Mouse (Mus musculus) liver, adult 2 months (tissue): ENCODE measurements around the gene Gm49322. TPM values are rescaled to one million over a fixed set of nuclear protein-coding genes. Genes with fewer than 3 reads are reported as not detected.

Source experiments
- DNase-seq: peaks from one replicate; pipeline ENCODE4 v3.0.0-alpha.2; 2011; ENCODE audit warnings: low read depth, low spot score; ENCODE audit errors: extremely low read depth
- H3K27ac ChIP-seq: fragments of 200-500 bp; replicated peaks from 2 replicates; pipeline ENCODE4 v1.5.1; 2012; ENCODE audit warnings: low read depth, mild to moderate bottlenecking, control low read depth, inconsistent platforms, low read length; ENCODE audit not compliant: insufficient read depth
- H3K27me3 ChIP-seq: fragments of 200-500 bp; 2 replicates; pipeline ENCODE4 v1.6.1; 2012; ENCODE audit warnings: mild to moderate bottlenecking, moderate library complexity, low read length, inconsistent platforms; ENCODE audit not compliant: control insufficient read depth, insufficient read depth
- H3K36me3 ChIP-seq: fragments of 200-500 bp; 2 replicates; pipeline ENCODE4 v1.6.1; 2012; ENCODE audit warnings: low read length, inconsistent platforms; ENCODE audit not compliant: control insufficient read depth, insufficient read depth
- H3K4me1 ChIP-seq: fragments of 200-500 bp; 2 replicates; pipeline ENCODE4 v1.6.1; 2011; ENCODE audit warnings: low read length; ENCODE audit not compliant: control insufficient read depth, insufficient read depth
- H3K4me3 ChIP-seq: fragments of 200-500 bp; 2 replicates; pipeline ENCODE4 v1.5.1; 2011; ENCODE audit warnings: low read depth, mild to moderate bottlenecking, control low read depth, low read length, moderate library complexity; ENCODE audit not compliant: insufficient read depth
- H3K79me2 ChIP-seq: fragments of 200-500 bp; 2 replicates; pipeline ENCODE4 v1.6.1; 2012; ENCODE audit warnings: inconsistent platforms, mild to moderate bottlenecking, low read length, moderate library complexity; ENCODE audit not compliant: control insufficient read depth, insufficient read depth
- H3K9ac ChIP-seq: fragments of 200-500 bp; 2 replicates; pipeline ENCODE4 v1.6.1; 2012; ENCODE audit warnings: low read depth, mild to moderate bottlenecking, control low read depth, inconsistent platforms, low read length
- CTCF ChIP-seq: fragments of 200-500 bp; IDR thresholded peaks from 2 replicates; pipeline ENCODE4 v1.5.1; 2011; ENCODE audit warnings: low read depth, low read length, control low read depth
- POLR2A ChIP-seq: fragments of 200-500 bp; IDR thresholded peaks from 2 replicates; pipeline ENCODE4 v1.6.1; 2011; ENCODE audit warnings: low read length, control low read depth; ENCODE audit not compliant: insufficient read depth; ENCODE audit errors: extremely low read depth
- WGBS: fragments of 180-500 bp; shearing (Covaris S2); methylation state at CpG from one replicate; pipeline ENCODE4 v1.1.7; 2018; 5-methylcytosine and 5-hydroxymethylcytosine counted together
- polyA plus RNA-seq: library from polyadenylated mRNA; depleted of rRNA; stranded (reverse); fragments of >200 nt; gene quantifications from 2 replicates; pipeline ENCODE4 v1.2.3, GENCODE M21; 2012
- total RNA-seq: library from RNA; depleted of rRNA; stranded (reverse); fragments of >200 nt; gene quantifications from 2 replicates; pipeline ENCODE4 v1.2.3, GENCODE M21; 2014

Gm49322 gene
- total and polyA plus RNA-seq, 2 experiments = 0.28 to 0.70 TPM

GRCm38 (mm10) chr10:80655406-80656129, 49.7 kb downstream of the Gm49322 start:
- H3K27ac ChIP-seq = no peak overlapping the region
- peak overlapping the region; percentile 91 for H3K9ac ChIP-seq
- peaks cover 8% of the 10 kb centered on the region for H3K4me1 ChIP-seq
- peak overlapping the region; percentile 78 for H3K4me3 ChIP-seq
- no peak for TF ChIP-seq POLR2A
- WGBS = 5% methylated on average over 12 of the region's 12 CpGs
- peaks cover 20% of the 10 kb centered on the region; the same call in 1 of the 2 replicates for H3K79me2 ChIP-seq
- DNase-seq = no peak
- H3K36me3 ChIP-seq = no peaks in the 10 kb centered on the region
- no peaks in the 10 kb centered on the region for H3K27me3 ChIP-seq

DNA sequence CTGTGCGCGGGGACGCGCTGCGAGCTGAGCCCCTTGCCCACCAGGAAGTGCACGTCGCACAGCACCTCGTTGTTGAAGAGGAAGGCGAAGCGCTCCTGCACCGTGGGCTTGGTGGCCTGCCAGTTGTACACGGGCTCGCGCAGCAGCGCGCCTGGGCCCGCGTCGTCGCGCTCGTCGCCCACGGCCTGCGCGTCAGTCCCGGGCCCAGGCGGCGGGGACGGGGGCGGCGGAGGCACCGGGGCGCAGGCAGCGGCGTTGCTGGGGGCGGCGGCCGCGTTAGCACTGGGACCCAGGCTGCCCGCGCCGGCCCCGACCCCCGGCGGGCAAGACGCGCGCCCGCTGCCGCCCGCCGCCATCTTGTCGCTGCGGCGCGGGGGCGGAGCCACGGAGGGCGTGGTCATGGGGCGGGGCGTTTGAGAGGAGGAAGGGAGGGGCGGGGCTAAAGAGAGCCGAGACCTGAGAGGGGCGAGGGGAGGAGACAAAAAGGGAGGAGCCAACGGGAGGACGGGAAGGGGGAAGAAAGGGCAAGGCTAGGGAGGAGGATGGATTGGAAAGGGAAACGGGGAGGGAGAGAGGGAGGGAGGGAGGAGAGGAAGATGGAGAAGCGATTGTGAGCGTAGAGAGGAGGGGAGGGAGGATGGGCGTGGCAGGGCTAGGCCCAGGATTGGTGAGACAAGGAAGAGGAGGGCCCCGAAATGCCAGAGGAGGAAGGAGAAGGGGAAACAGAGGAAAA, 50.5 kb downstream of the Gm49322 start:
- Histone ChIP-seq H3K27ac (peak overlapping the region; percentile 50), H3K79me2 (peaks cover 20% of the 10 kb centered on the region; the same call in 1 of the 2 replicates), H3K9ac (peak overlapping the region; percentile 91), H3K36me3 (no peaks in the 10 kb centered on the region), H3K27me3 (no peaks in the 10 kb centered on the region), H3K4me3 (peak overlapping the region; percentile 78), H3K4me1 (peaks cover 8% of the 10 kb centered on the region)
- WGBS = under 1% methylated on average over 68 of the region's 72 CpGs
- TF ChIP-seq CTCF (no peak), POLR2A (peak; percentile 42; the same call in 1 of the 2 replicates)
- DNase-seq = peak; percentile 94

DNA sequence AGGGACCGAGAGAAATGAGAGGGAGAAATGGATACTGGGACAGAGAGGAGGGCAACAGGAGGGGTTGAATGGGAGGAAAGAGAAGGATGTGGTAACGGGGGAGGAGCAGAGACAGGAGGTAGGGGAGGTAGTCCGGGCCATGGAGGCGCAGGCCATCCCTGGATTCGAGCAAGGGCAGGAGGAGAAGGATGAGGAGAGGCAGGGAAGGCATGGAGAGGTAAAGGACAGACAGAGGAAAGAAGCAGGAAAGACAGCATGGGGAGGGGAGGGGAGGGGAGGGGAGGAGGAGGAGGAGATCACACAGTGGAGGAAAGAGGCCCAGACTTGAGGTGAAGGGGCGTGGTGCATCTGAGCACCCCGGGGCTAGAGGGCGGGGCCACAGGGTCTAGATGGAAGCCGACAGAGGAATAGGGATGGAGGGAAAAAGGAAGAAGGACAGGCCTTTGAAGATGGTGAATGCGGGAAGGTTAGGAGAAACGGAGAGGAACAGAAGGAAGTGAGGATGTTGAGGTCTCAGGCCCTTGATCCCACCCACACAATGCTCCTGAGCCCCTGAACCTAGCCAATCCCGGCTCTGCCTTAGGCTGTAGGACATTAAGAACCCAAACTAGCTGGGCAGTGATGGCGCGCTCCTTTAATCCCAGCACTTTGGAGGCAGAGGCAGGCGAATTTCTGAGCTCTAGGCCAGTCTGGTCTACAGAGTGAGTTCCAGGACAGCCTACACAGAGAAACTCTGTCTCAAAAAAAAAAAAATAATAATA, 51.2 kb downstream of the Gm49322 start, which contains the start of gene Btbd2:
Gene Btbd2, minus strand, starts transcription at position 209 of the 761 bp plus-strand sequence.
- H3K36me3 ChIP-seq = no peaks in the 10 kb centered on the region
- peak within 1 kb of the TSS; percentile 78 for H3K4me3 ChIP-seq
- H3K9ac ChIP-seq = peak within 1 kb of the TSS; percentile 91
- H3K4me1 ChIP-seq = peaks cover 8% of the 10 kb centered on the region
- DNase-seq = no peak
- peaks cover 20% of the 10 kb centered on the region; the same call in 1 of the 2 replicates for H3K79me2 ChIP-seq
- 43% methylated on average over 15 of the region's 15 CpGs for WGBS
- TF ChIP-seq POLR2A = no peak
- no peak for TF ChIP-seq CTCF
- peak within 1 kb of the TSS; percentile 50 for H3K27ac ChIP-seq
- H3K27me3 ChIP-seq = no peaks in the 10 kb centered on the region

DNA sequence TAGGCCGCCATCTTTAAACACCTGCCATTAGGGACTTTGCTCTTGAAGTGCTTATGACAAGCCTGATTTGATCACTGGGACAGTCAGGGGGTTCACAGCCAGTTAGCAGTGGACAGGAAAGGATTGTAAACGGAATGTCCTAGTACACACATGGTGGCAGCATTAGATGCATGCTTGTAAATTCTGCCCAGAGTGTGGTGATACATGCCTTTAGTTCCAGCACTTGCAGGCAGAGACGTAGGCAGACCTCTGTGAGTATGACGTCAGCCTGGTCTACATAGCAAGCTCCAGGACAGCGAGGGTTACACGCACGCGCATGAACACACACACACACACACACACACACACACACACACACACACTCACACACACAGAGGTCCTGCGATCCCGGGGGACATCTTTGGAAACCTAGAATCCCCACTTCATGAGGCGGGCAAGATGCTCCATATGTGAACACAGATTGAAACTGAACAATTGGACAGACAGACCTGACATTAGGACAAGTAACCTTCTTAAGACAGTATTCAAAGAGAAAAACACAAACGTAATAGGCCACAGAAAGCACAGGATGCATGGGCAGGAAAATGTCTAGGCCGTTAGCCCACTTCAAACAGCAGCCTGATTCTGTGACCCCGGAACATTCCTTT, 52.5 kb downstream of the Gm49322 start:
- peaks cover 10% of the 10 kb centered on the region for H3K4me1 ChIP-seq
- no peak overlapping the region for H3K27ac ChIP-seq
- TF ChIP-seq POLR2A (no peak), CTCF (no peak)
- WGBS = 86% methylated on average over 14 of the region's 14 CpGs
- peaks cover 18% of the 10 kb centered on the region; the same call in 1 of the 2 replicates for H3K79me2 ChIP-seq
- H3K4me3 ChIP-seq = no peak overlapping the region
- H3K27me3 ChIP-seq = no peaks in the 10 kb centered on the region
- no peak overlapping the region for H3K9ac ChIP-seq
- no peaks in the 10 kb centered on the region for H3K36me3 ChIP-seq
- DNase-seq = no peak

GRCm38 (mm10) chr10:80658841-80659202, 53.0 kb downstream of the Gm49322 start:
- H3K27ac ChIP-seq = no peak overlapping the region
- H3K4me3 ChIP-seq = no peak overlapping the region
- peaks cover 14% of the 10 kb centered on the region for H3K4me1 ChIP-seq
- no peak for DNase-seq
- whole genome bisulfite sequencing = 61% methylated on average over 4 of the region's 4 CpGs
- peaks cover 16% of the 10 kb centered on the region; the same call in 1 of the 2 replicates for H3K79me2 ChIP-seq
- no peaks in the 10 kb centered on the region for H3K36me3 ChIP-seq
- H3K27me3 ChIP-seq = no peaks in the 10 kb centered on the region
- no peak overlapping the region for H3K9ac ChIP-seq
- TF ChIP-seq POLR2A (no peak), CTCF (no peak)
